Mouse (Mus musculus) stomach, postnatal 0 days (tissue): ENCODE results near the gene Camk2b. TPM values are rescaled to one million over a fixed set of nuclear protein-coding genes. Genes with fewer than 3 reads are reported as not detected.
A peak's percentile ranks its signal among the peaks of the same experiment; 100 is the strongest.
"Not testable (repeated sequence)": the region's sequence is repeated elsewhere in the genome, so short reads cannot be mapped to it uniquely, and the experiment has no call there.

Source experiments
- ATAC-seq: fragments of 200-750 bp; cut with Nextera tagmentation; 2 replicates; pipeline ENCODE4 v1.8.0; 2017; ENCODE audit not compliant: low FRiP score, low TSS enrichment
- DNase-seq: peaks from one replicate; pipeline ENCODE4 v3.0.0-alpha.2; 2016; ENCODE audit warnings: low spot score
- H3K27ac ChIP-seq: fragments of 300-500 bp; sonication (generic); replicated peaks from 2 replicates; pipeline ENCODE4 v1.5.1; 2014; ENCODE audit warnings: mild to moderate bottlenecking, control low read depth
- H3K27me3 ChIP-seq: fragments of 300-500 bp; sonication (generic); 2 replicates; pipeline ENCODE4 v1.6.1; 2014; ENCODE audit warnings: low read length; ENCODE audit not compliant: control insufficient read depth, insufficient read depth
- H3K36me3 ChIP-seq: fragments of 300-500 bp; sonication (generic); 2 replicates; pipeline ENCODE4 v1.6.1; 2014; ENCODE audit warnings: low read length, mixed read lengths; ENCODE audit not compliant: control insufficient read depth, insufficient read depth
- H3K4me1 ChIP-seq: fragments of 300-500 bp; sonication (generic); replicated peaks from 2 replicates; pipeline ENCODE4 v1.6.1; 2014; ENCODE audit warnings: antibody characterized with exemption; ENCODE audit not compliant: control insufficient read depth, insufficient read depth
- H3K4me2 ChIP-seq: fragments of 300-500 bp; sonication (generic); replicated peaks from 2 replicates; pipeline ENCODE4 v1.6.1; 2014; ENCODE audit warnings: low read depth, mild to moderate bottlenecking, control low read depth, moderate library complexity
- H3K4me3 ChIP-seq: fragments of 300-500 bp; sonication (generic); 2 replicates; pipeline ENCODE4 v1.5.1; 2014; ENCODE audit warnings: low read depth, low read length, control low read depth
- H3K9ac ChIP-seq: fragments of 300-500 bp; sonication (generic); 2 replicates; pipeline ENCODE4 v1.6.1; 2014; ENCODE audit warnings: mild to moderate bottlenecking, low read length, control low read depth, mixed read lengths
- H3K9me3 ChIP-seq: fragments of 300-500 bp; sonication (generic); 2 replicates; pipeline ENCODE4 v1.6.1; 2016; ENCODE audit warnings: low read length; ENCODE audit not compliant: control insufficient read depth
- CTCF ChIP-seq: IDR thresholded peaks from 2 replicates; pipeline ENCODE4 v1.5.1; 2016; ENCODE audit warnings: antibody characterized with exemption, low read depth, mild to moderate bottlenecking, moderate library complexity
- EP300 ChIP-seq: optimal IDR thresholded peaks from 2 replicates; pipeline ENCODE3; 2016; ENCODE audit warnings: antibody characterized with exemption
- WGBS: fragments of 180-500 bp; shearing (Covaris S2); extraction: QIAGEN DNeasy Blood & Tissue Kit; methylation state at CpG from one replicate; pipeline ENCODE4 v1.1.7; 2014; 5-methylcytosine and 5-hydroxymethylcytosine counted together
- polyA plus RNA-seq: library from polyadenylated mRNA; unstranded; fragments of >200 nt; fragmentation: Nextera tagmentation; extraction: Ambion mirVana; gene quantifications from 2 replicates; pipeline ENCODE4 v1.2.1, GENCODE M21; 2015

The Camk2b gene
- polyA plus RNA-seq, 1 experiment from 2014 or later = 4.2 TPM

DNA sequence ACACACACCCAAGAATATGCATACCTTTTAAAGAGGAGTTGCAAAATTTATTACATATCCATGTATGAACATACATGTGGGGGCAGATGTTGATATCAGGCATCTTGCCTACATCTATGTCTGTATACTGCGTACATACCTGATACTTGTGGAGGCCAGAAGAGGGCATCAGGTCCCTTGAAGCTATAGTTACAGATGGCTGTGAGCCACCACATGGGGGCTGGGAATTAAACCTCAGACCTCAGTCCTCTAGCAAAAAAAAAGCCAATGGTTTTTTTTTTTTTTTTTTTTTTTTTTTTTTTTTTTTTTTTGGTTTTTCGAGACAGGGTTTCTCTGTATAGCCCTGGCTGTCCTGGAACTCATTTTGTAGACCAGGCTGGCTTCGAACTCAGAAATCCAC lies 30.5 kb upstream of the Camk2b start:
- peak; percentile 16; the same call in 1 of the 2 replicates for TF ChIP-seq CTCF
- not testable (repeated sequence) for ATAC-seq, H3K9me3 ChIP-seq, H3K27me3 ChIP-seq, H3K36me3 ChIP-seq, H3K9ac ChIP-seq, H3K4me3 ChIP-seq, DNase-seq, H3K27ac ChIP-seq, H3K4me1 ChIP-seq, H3K4me2 ChIP-seq
- WGBS = 100% methylated on average over 2 of the region's 3 CpGs

DNA sequence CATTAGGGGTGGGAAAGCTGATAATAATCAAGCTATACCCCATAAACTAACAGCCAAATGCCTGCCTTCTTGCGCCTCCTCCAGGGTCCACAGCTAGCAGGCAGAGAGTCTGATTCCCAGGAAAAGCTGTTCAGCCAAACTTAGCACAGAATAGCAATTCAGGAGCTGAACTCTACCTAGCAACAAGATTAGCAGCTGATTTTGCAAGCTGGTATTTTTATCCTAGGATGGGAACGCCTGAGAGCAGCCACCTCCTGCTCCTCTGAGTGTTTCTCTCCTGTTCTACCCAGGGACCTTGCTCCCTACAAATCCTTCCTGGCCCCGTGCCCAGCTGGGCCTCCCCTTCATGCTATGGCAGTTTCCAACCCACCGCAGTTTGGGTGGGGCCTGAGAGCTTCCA lies 20.8 kb upstream of the Camk2b start:
- WGBS = 34% methylated on average over 4 of the region's 4 CpGs
- DNase-seq (no peak), ATAC-seq (no peak)

DNA sequence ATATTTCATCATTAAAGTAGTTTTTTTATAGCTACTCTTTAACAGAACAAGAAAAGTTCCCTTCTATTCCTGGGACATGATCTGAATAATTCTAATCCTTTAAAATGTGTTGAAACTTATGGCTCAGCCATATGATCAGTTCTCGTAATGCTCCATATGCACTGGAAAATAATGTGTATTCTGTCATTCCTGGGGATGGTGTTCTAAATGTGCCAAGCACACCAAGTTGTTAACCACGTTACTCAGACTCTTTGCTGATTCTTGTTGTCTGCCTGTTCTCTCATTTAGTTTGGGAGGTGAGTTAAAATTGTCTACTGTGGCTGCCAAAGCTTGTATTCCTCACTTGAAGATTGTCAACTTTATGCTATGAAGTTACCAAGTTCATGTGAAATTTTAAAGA lies 12.6 kb upstream of the Camk2b start:
- Histone ChIP-seq H3K36me3 (no peaks in the 10 kb centered on the region), H3K27ac (no peak overlapping the region), H3K4me1 (no peaks in the 10 kb centered on the region), H3K4me2 (no peak overlapping the region), H3K9me3 (no peaks in the 10 kb centered on the region), H3K9ac (no peak overlapping the region), H3K27me3 (no peaks in the 10 kb centered on the region), H3K4me3 (no peak overlapping the region)
- no peak for TF ChIP-seq EP300
- no peak for TF ChIP-seq CTCF
- ATAC-seq (no peak), DNase-seq (no peak)
- WGBS = 80% methylated on average over 2 of the region's 2 CpGs

More for the DNA sequence above, 20.8 kb upstream of the Camk2b start:
- H3K27me3 ChIP-seq = no peaks in the 10 kb centered on the region
- no peaks in the 10 kb centered on the region for H3K4me1 ChIP-seq
- H3K27ac ChIP-seq = no peak overlapping the region
- no peaks in the 10 kb centered on the region for H3K9me3 ChIP-seq
- no peak overlapping the region for H3K9ac ChIP-seq
- TF ChIP-seq EP300 (no peak), CTCF (no peak)
- H3K36me3 ChIP-seq = no peaks in the 10 kb centered on the region
- no peak overlapping the region for H3K4me2 ChIP-seq
- H3K4me3 ChIP-seq = no peak overlapping the region

DNA sequence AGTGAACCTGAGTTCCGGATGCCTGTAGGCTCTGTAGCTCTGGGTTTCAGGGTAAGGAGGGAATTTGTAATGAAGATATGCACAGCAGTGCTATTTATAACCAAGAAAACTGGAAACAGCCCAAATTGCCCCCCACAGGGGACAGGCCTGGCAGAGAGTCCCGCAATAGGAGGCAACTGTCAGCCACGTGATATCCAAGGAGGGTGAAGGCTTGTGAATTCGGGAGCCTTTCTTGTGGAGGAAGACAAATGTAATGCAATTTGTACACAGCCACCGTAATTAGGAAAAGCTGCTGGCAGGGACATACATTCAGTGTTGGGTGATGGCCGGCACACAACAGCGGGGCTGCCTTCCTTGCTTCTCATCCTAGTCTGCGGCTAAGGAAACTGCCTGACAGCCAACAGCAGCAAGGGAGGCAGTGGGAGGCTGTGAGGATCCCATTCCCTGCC lies 9.5 kb upstream of the Camk2b start:
- ATAC-seq (no peak), DNase-seq (no peak)
- no peaks in the 10 kb centered on the region for H3K27me3 ChIP-seq

DNA sequence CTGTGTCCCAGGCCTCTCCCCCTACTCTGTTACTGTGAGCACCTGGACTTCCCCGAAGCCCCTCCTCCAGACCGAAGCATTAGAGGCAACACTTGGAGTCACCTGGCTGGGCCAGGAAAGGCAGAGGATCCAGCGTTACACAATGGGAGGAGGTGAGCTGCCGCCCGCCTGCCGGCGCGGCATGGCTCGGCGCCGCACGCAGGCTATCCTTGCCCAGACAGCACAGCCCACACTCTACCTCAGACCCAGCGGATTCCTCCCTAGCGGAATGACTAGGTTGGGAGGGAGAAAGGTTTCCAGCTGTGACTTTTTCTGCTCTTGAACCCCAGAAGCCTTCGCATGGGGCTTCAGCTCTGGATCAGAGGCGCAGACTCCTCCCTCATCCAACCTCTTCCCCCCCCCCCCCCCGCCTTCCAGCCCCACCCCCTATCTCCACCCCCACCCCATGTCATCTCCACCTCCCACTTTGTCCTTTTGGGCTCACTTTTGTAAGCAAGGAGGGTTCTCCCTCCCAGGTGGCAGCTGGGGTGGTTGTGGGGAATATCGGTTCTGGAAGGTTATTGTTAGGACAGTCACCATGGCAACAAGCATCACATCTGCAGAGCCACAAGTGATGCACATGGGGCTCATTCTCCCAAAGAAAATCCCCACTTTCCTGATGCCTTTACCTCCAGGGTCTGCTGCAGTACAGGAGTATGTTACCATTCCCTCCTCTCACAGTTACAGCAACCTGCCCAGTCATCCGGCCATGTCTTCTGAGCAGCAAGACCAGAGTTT lies 2.2 kb upstream of the Camk2b start:
- Histone ChIP-seq H3K9me3 (no peaks in the 10 kb centered on the region), H3K4me1 (no peaks in the 10 kb centered on the region), H3K27me3 (peaks cover 19% of the 10 kb centered on the region), H3K9ac (no peak overlapping the region), H3K27ac (no peak overlapping the region), H3K4me3 (no peak overlapping the region), H3K36me3 (no peaks in the 10 kb centered on the region), H3K4me2 (no peak overlapping the region)
- 14% methylated on average over 11 of the region's 19 CpGs for WGBS
- no peak for DNase-seq
- ATAC-seq = no peak
- TF ChIP-seq CTCF = no peak
- TF ChIP-seq EP300 = no peak

More for the DNA sequence above, 9.5 kb upstream of the Camk2b start:
- Histone ChIP-seq H3K4me1 (no peaks in the 10 kb centered on the region), H3K4me3 (no peak overlapping the region), H3K27ac (no peak overlapping the region), H3K9me3 (no peaks in the 10 kb centered on the region), H3K4me2 (no peak overlapping the region), H3K9ac (no peak overlapping the region), H3K36me3 (no peaks in the 10 kb centered on the region)
- 62% methylated on average over 8 of the region's 8 CpGs for WGBS
- TF ChIP-seq EP300 (no peak), CTCF (no peak)

DNA sequence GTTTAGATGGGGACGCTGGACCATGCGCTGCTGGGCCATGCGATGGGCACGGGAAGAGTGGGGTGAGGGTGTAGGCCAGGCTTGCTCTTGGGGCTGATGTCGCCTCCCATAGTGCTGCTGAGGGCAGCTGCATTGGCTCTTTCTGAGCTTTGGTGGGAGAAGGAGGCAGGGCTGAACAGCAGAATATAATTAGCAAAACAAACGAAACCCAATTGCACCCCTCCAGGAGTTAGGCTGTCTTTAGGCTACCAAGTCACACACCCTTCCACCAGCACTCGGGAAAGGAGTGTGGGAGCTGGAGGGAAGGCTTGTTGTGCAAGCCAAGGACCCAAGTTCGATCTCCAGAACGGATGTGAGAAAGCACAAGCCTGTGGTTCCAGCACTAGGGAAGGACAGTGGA lies 998 bp upstream of the Camk2b start:
- H3K4me2 ChIP-seq = no peak overlapping the region
- no peak overlapping the region for H3K9ac ChIP-seq
- H3K9me3 ChIP-seq = no peaks in the 10 kb centered on the region
- ATAC-seq (no peak), DNase-seq (no peak)
- no peak overlapping the region for H3K27ac ChIP-seq
- peaks cover 19% of the 10 kb centered on the region for H3K27me3 ChIP-seq
- 51% methylated on average over 9 of the region's 9 CpGs for WGBS
- H3K36me3 ChIP-seq = no peaks in the 10 kb centered on the region
- TF ChIP-seq CTCF = no peak
- TF ChIP-seq EP300 = no peak
- H3K4me3 ChIP-seq = no peak overlapping the region
- H3K4me1 ChIP-seq = no peaks in the 10 kb centered on the region
